Mouse (Mus musculus): ENCODE results near the gene Tmtc3. TPM values are rescaled to one million over a fixed set of nuclear protein-coding genes. Genes with fewer than 3 reads are reported as not detected.

Tmtc3 gene
- 13.6 and 15.2 TPM in 2 replicates for polyA plus RNA-seq (2015; fragmentation: Nextera tagmentation; extraction: Ambion mirVana)

GRCm38 (mm10) chr10:100487097-100487978 is at the start of gene Tmtc3, which contains the start of gene Cep290:
Tmtc3 (minus strand) TSS chr10:100487350.
Cep290 (plus strand) TSS chr10:100487558.
- peak within 1 kb of the TSS; percentile 92 for H3K9ac ChIP-seq
- peak within 1 kb of the TSS; percentile 76 for H3K4me2 ChIP-seq
- H3K4me3 ChIP-seq, result peak within 1 kb of the TSS; percentile 96
- under 1% methylated on average over 63 of the region's 63 CpGs for WGBS
- no peaks in the 10 kb centered on the region for H3K9me3 ChIP-seq (replicated peaks)
- H3K27ac ChIP-seq, result peak within 1 kb of the TSS; percentile 75
- H3K4me1 ChIP-seq (replicated peaks), result peaks cover 4% of the 10 kb centered on the region
- H3K27me3 ChIP-seq, result no peaks in the 10 kb centered on the region
- H3K36me3 ChIP-seq, result no peaks in the 10 kb centered on the region
- peak; percentile 99 for ATAC-seq (replicated peaks; ENCODE audit: insufficient number of reproducible peaks, insufficient read depth, low FRiP score, low read depth)

GRCm38 (mm10) chr10:100524499-100525390 is 37.6 kb upstream of the Tmtc3 start:
- Histone ChIP-seq H3K27ac (no peak overlapping the region), H3K4me1 (replicated peaks) (no peaks in the 10 kb centered on the region), H3K36me3 (peaks cover 4% of the 10 kb centered on the region; the same call in 1 of the 2 replicates), H3K9me3 (replicated peaks) (no peaks in the 10 kb centered on the region), H3K27me3 (no peaks in the 10 kb centered on the region), H3K9ac (no peak overlapping the region), H3K4me3 (no peak overlapping the region), H3K4me2 (no peak overlapping the region)
- no peak for ATAC-seq (replicated peaks; ENCODE audit: insufficient number of reproducible peaks, insufficient read depth, low FRiP score, low read depth)
- WGBS, result 81% methylated on average over 9 of the region's 9 CpGs

- no peak for ATAC-seq (replicated peaks; ENCODE audit: insufficient number of reproducible peaks, insufficient read depth, low FRiP score, low read depth)
- 93% methylated on average over 9 of the region's 9 CpGs for whole genome bisulfite sequencing
- no peak overlapping the region for H3K9ac ChIP-seq
These were observed 35.2 kb upstream of the Tmtc3 start for GRCm38 (mm10) chr10:100522330-100522729.

GRCm38 (mm10) chr10:100521617-100522016 is 34.5 kb upstream of the Tmtc3 start:
- Histone ChIP-seq H3K36me3 (peaks cover 4% of the 10 kb centered on the region; the same call in 1 of the 2 replicates), H3K27me3 (no peaks in the 10 kb centered on the region), H3K9ac (no peak overlapping the region), H3K4me3 (no peak overlapping the region), H3K9me3 (replicated peaks) (no peaks in the 10 kb centered on the region), H3K27ac (no peak overlapping the region), H3K4me2 (no peak overlapping the region), H3K4me1 (replicated peaks) (no peaks in the 10 kb centered on the region)
- WGBS, result 79% methylated on average over 4 of the region's 4 CpGs
- ATAC-seq (replicated peaks; ENCODE audit: insufficient number of reproducible peaks, insufficient read depth, low FRiP score, low read depth), result no peak

More at GRCm38 (mm10) chr10:100522330-100522729, 35.2 kb upstream of the Tmtc3 start:
- no peaks in the 10 kb centered on the region for H3K4me1 ChIP-seq (replicated peaks)
- H3K27me3 ChIP-seq, result no peaks in the 10 kb centered on the region
- H3K4me3 ChIP-seq, result no peak overlapping the region
- no peak overlapping the region for H3K4me2 ChIP-seq
- no peaks in the 10 kb centered on the region for H3K9me3 ChIP-seq (replicated peaks)
- H3K27ac ChIP-seq, result no peak overlapping the region
- peaks cover 4% of the 10 kb centered on the region; the same call in 1 of the 2 replicates for H3K36me3 ChIP-seq

- Histone ChIP-seq H3K27me3 (no peaks in the 10 kb centered on the region), H3K4me3 (no peak overlapping the region), H3K36me3 (no peaks in the 10 kb centered on the region; the same call in 1 of the 2 replicates), H3K4me2 (no peak overlapping the region), H3K27ac (no peak overlapping the region), H3K4me1 (replicated peaks) (no peaks in the 10 kb centered on the region), H3K9ac (no peak overlapping the region), H3K9me3 (replicated peaks) (no peaks in the 10 kb centered on the region)
- 92% methylated on average over 1 of the region's 1 CpGs for WGBS
- no peak for ATAC-seq (replicated peaks; ENCODE audit: insufficient number of reproducible peaks, insufficient read depth, low FRiP score, low read depth)
These were observed 21.0 kb upstream of the Tmtc3 start for GRCm38 (mm10) chr10:100508170-100508569.

- peaks cover 29% of the 10 kb centered on the region; the same call in 1 of the 2 replicates for H3K36me3 ChIP-seq
- no peaks in the 10 kb centered on the region for H3K27me3 ChIP-seq
- no peak overlapping the region for H3K4me2 ChIP-seq
- no peaks in the 10 kb centered on the region for H3K4me1 ChIP-seq (replicated peaks)
- no peaks in the 10 kb centered on the region for H3K9me3 ChIP-seq (replicated peaks)
- no peak overlapping the region for H3K9ac ChIP-seq
- 57% methylated on average over 3 of the region's 3 CpGs for WGBS
- no peak for ATAC-seq (replicated peaks; ENCODE audit: insufficient number of reproducible peaks, insufficient read depth, low FRiP score, low read depth)
- H3K4me3 ChIP-seq, result no peak overlapping the region
- H3K27ac ChIP-seq, result no peak overlapping the region
These were observed 11.2 kb upstream of the Tmtc3 start for GRCm38 (mm10) chr10:100498309-100498708.

GRCm38 (mm10) chr10:100491916-100492315 is 4.8 kb upstream of the Tmtc3 start:
- no peak for ATAC-seq (replicated peaks; ENCODE audit: insufficient number of reproducible peaks, insufficient read depth, low FRiP score, low read depth)
- Histone ChIP-seq H3K36me3 (peaks cover 8% of the 10 kb centered on the region; the same call in 1 of the 2 replicates), H3K27me3 (no peaks in the 10 kb centered on the region), H3K27ac (no peak overlapping the region), H3K9me3 (replicated peaks) (no peaks in the 10 kb centered on the region), H3K9ac (no peak overlapping the region), H3K4me3 (no peak overlapping the region), H3K4me1 (replicated peaks) (peaks cover 4% of the 10 kb centered on the region), H3K4me2 (no peak overlapping the region)
- 81% methylated on average over 7 of the region's 7 CpGs for WGBS

- peak overlapping the region; percentile 75 for H3K27ac ChIP-seq
- H3K36me3 ChIP-seq, result no peaks in the 10 kb centered on the region
- H3K9me3 ChIP-seq (replicated peaks), result no peaks in the 10 kb centered on the region
- ATAC-seq (replicated peaks; ENCODE audit: insufficient number of reproducible peaks, insufficient read depth, low FRiP score, low read depth), result peak; percentile 11
- H3K4me2 ChIP-seq, result peak overlapping the region; percentile 76
- under 1% methylated on average over 13 of the region's 13 CpGs for WGBS
- H3K4me1 ChIP-seq (replicated peaks), result peaks cover 4% of the 10 kb centered on the region
- H3K4me3 ChIP-seq, result peak overlapping the region; percentile 96
- no peaks in the 10 kb centered on the region for H3K27me3 ChIP-seq
- peak overlapping the region; percentile 92 for H3K9ac ChIP-seq
These were observed 451 bp downstream of the Tmtc3 start for GRCm38 (mm10) chr10:100486701-100487096.

GRCm38 (mm10) chr10:100479538-100479937 is 7.6 kb downstream of the Tmtc3 start:
- no peak for ATAC-seq (replicated peaks; ENCODE audit: insufficient number of reproducible peaks, insufficient read depth, low FRiP score, low read depth)
- Histone ChIP-seq H3K4me2 (no peak overlapping the region), H3K36me3 (peaks cover 8% of the 10 kb centered on the region; the same call in 1 of the 2 replicates), H3K27ac (no peak overlapping the region), H3K9ac (no peak overlapping the region), H3K4me3 (no peak overlapping the region), H3K4me1 (replicated peaks) (no peaks in the 10 kb centered on the region), H3K9me3 (replicated peaks) (no peaks in the 10 kb centered on the region), H3K27me3 (no peaks in the 10 kb centered on the region)
- WGBS, result 84% methylated on average over 3 of the region's 3 CpGs

GRCm38 (mm10) chr10:100475040-100475439 is 12.1 kb downstream of the Tmtc3 start:
- no peaks in the 10 kb centered on the region for H3K9me3 ChIP-seq (replicated peaks)
- ATAC-seq (replicated peaks; ENCODE audit: insufficient number of reproducible peaks, insufficient read depth, low FRiP score, low read depth), result no peak
- 44% methylated on average over 3 of the region's 3 CpGs for WGBS
- H3K36me3 ChIP-seq, result peaks cover 15% of the 10 kb centered on the region; the same call in 1 of the 2 replicates
- H3K27ac ChIP-seq, result no peak overlapping the region
- H3K4me2 ChIP-seq, result no peak overlapping the region
- H3K27me3 ChIP-seq, result no peaks in the 10 kb centered on the region
- no peak overlapping the region for H3K4me3 ChIP-seq
- H3K9ac ChIP-seq, result no peak overlapping the region
- H3K4me1 ChIP-seq (replicated peaks), result no peaks in the 10 kb centered on the region

GRCm38 (mm10) chr10:100460515-100460914 is 26.6 kb downstream of the Tmtc3 start:
- H3K27me3 ChIP-seq, result no peaks in the 10 kb centered on the region
- H3K4me2 ChIP-seq, result no peak overlapping the region
- H3K9ac ChIP-seq, result no peak overlapping the region
- no peak overlapping the region for H3K27ac ChIP-seq
- H3K9me3 ChIP-seq (replicated peaks), result no peaks in the 10 kb centered on the region
- no peak overlapping the region for H3K4me3 ChIP-seq
- H3K36me3 ChIP-seq, result peaks cover 18% of the 10 kb centered on the region
- no peaks in the 10 kb centered on the region for H3K4me1 ChIP-seq (replicated peaks)
- ATAC-seq (replicated peaks; ENCODE audit: insufficient number of reproducible peaks, insufficient read depth, low FRiP score, low read depth), result no peak
